Mouse (Mus musculus): ENCODE measurements around the gene Atad1. TPM values are rescaled to one million over a fixed set of nuclear protein-coding genes. Genes with fewer than 3 reads are reported as not detected.

Gene Atad1
- polyA plus RNA-seq, 1 experiment from 2014 or later: 78.0 TPM

DNA sequence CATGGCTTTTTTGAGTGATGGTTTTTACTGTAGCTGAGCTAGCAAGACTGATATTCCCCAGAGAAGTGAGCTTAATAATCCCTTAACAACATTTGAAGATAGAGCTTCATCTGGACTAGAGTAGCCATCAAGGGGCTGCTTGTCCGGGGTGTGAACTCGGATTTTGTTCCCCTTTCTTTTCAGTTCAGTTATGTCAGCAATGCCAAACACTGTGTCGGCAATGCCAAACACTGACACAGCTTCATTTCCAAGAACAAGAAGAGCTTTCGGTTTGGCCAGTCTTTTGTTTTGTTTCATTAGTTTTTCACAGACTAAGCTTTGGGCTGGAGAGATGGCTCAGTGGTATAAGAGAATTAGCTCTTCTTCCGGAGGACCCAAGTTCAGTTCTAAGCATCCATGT, 88.5 kb downstream of the Atad1 start:
- Histone ChIP-seq H3K4me1 (peaks cover 11% of the 10 kb centered on the region), H3K27me3 (ENCODE audit: low read depth, poor library complexity, severe bottlenecking) (0 out of 2 replicates have a peak, but pooled peaks cover 15% of the 10 kb centered on the region), H3K36me3 (no peaks in the 10 kb centered on the region), H3K9me3 (replicated peaks) (no peaks in the 10 kb centered on the region), H3K4me3 (no peak overlapping the region), H3K27ac (replicated peaks) (no peak overlapping the region)
- no peak for DNase-seq (ENCODE audit: low spot score)
- 90% methylated on average over 5 of the region's 5 CpGs for WGBS

DNA sequence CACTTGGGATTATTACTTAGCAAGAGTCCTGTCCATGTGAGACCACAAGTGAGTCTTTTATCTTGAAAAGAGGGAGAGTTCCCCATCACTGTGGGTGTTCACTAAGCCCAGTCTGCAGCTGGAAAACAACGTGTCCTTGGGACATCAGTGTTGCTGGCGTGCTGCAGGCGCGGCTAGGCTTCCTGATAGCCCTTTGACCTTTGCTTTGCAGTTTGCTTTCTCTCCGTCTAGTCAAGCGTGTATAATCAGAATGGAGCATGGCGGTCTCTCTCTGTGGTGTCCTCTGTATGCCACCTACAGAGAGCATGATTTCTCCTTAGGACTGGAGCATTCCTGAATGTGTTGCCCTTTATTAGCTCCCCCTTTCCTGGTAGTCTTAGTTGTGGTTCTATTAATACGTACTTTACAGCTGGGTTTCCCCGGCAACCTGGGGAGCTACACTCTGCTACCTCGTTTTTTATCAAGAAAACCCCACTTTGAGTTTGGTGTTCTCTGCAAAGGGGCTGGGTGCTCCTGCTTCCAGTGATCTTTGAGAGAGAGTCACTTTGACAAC, 91.5 kb downstream of the Atad1 start:
- Histone ChIP-seq H3K27ac (replicated peaks) (peak overlapping the region; percentile 50; the same call in 1 of the 2 replicates), H3K36me3 (no peaks in the 10 kb centered on the region), H3K4me3 (peak overlapping the region; percentile 20), H3K9me3 (replicated peaks) (peaks cover 5% of the 10 kb centered on the region; the same call in 1 of the 2 replicates), H3K4me1 (peaks cover 11% of the 10 kb centered on the region), H3K27me3 (ENCODE audit: low read depth, poor library complexity, severe bottlenecking) (0 out of 2 replicates have a peak, but pooled peaks cover 15% of the 10 kb centered on the region)
- 14% methylated on average over 10 of the region's 10 CpGs for WGBS
- DNase-seq (ENCODE audit: low spot score): peak; percentile 46

- WGBS: 93% methylated on average over 3 of the region's 3 CpGs
These were observed 93.2 kb downstream of the Atad1 start for GRCm38 (mm10) chr19:32646382-32646781.

DNA sequence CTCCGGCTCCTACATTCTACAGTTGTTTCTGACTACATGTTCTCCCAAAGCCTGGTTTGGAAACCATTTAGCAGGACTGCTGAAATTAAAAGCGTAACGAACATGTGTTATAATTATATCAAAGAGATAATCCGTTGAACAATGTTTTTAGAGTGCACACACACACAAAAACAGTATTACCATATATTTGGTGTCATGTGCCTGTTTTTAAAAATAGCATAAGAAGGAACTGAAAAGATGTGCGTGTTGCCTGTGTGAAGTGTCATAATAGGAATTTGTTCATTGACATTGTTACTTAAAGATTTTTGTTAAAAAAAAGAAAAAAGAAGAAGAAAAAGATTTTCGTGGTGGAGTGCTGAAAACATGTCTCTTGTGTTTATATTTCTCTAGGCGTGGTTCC, 93.6 kb downstream of the Atad1 start:
- Histone ChIP-seq H3K4me3 (no peak overlapping the region), H3K4me1 (peaks cover 20% of the 10 kb centered on the region), H3K27me3 (ENCODE audit: low read depth, poor library complexity, severe bottlenecking) (0 out of 2 replicates have a peak, but pooled peaks cover 15% of the 10 kb centered on the region), H3K27ac (replicated peaks) (no peak overlapping the region), H3K9me3 (replicated peaks) (peaks cover 5% of the 10 kb centered on the region; the same call in 1 of the 2 replicates), H3K36me3 (no peaks in the 10 kb centered on the region)
- WGBS: 91% methylated on average over 7 of the region's 7 CpGs
- no peak for DNase-seq (ENCODE audit: low spot score)

More at GRCm38 (mm10) chr19:32646382-32646781, 93.2 kb downstream of the Atad1 start:
- Histone ChIP-seq H3K36me3 (no peaks in the 10 kb centered on the region), H3K4me3 (no peak overlapping the region), H3K4me1 (peaks cover 20% of the 10 kb centered on the region), H3K9me3 (replicated peaks) (peaks cover 5% of the 10 kb centered on the region; the same call in 1 of the 2 replicates), H3K27ac (replicated peaks) (no peak overlapping the region), H3K27me3 (ENCODE audit: low read depth, poor library complexity, severe bottlenecking) (0 out of 2 replicates have a peak, but pooled peaks cover 15% of the 10 kb centered on the region)
- no peak for DNase-seq (ENCODE audit: low spot score)

GRCm38 (mm10) chr19:32643642-32644041, 95.9 kb downstream of the Atad1 start:
- no peaks in the 10 kb centered on the region for H3K36me3 ChIP-seq
- peaks cover 5% of the 10 kb centered on the region; the same call in 1 of the 2 replicates for H3K9me3 ChIP-seq (replicated peaks)
- H3K4me1 ChIP-seq: peaks cover 20% of the 10 kb centered on the region
- no peak overlapping the region for H3K27ac ChIP-seq (replicated peaks)
- no peak for DNase-seq (ENCODE audit: low spot score)
- whole genome bisulfite sequencing: 91% methylated on average over 3 of the region's 3 CpGs
- H3K4me3 ChIP-seq: no peak overlapping the region
- H3K27me3 ChIP-seq (ENCODE audit: low read depth, poor library complexity, severe bottlenecking): no peaks in the 10 kb centered on the region

GRCm38 (mm10) chr19:32641995-32642394, 97.6 kb downstream of the Atad1 start:
- no peak overlapping the region for H3K4me3 ChIP-seq
- DNase-seq (ENCODE audit: low spot score): no peak
- 46% methylated on average over 8 of the region's 8 CpGs for WGBS
- H3K36me3 ChIP-seq: no peaks in the 10 kb centered on the region
- no peaks in the 10 kb centered on the region for H3K27me3 ChIP-seq (ENCODE audit: low read depth, poor library complexity, severe bottlenecking)
- H3K9me3 ChIP-seq (replicated peaks): peaks cover 5% of the 10 kb centered on the region; the same call in 1 of the 2 replicates
- H3K4me1 ChIP-seq: peaks cover 27% of the 10 kb centered on the region
- H3K27ac ChIP-seq (replicated peaks): no peak overlapping the region

GRCm38 (mm10) chr19:32641535-32641934, 98.1 kb downstream of the Atad1 start:
- DNase-seq (ENCODE audit: low spot score): no peak
- no peaks in the 10 kb centered on the region for H3K27me3 ChIP-seq (ENCODE audit: low read depth, poor library complexity, severe bottlenecking)
- H3K4me1 ChIP-seq: peaks cover 27% of the 10 kb centered on the region
- no peak overlapping the region for H3K4me3 ChIP-seq
- peaks cover 5% of the 10 kb centered on the region; the same call in 1 of the 2 replicates for H3K9me3 ChIP-seq (replicated peaks)
- H3K36me3 ChIP-seq: no peaks in the 10 kb centered on the region
- no peak overlapping the region for H3K27ac ChIP-seq (replicated peaks)
- 88% methylated on average over 7 of the region's 7 CpGs for WGBS

DNA sequence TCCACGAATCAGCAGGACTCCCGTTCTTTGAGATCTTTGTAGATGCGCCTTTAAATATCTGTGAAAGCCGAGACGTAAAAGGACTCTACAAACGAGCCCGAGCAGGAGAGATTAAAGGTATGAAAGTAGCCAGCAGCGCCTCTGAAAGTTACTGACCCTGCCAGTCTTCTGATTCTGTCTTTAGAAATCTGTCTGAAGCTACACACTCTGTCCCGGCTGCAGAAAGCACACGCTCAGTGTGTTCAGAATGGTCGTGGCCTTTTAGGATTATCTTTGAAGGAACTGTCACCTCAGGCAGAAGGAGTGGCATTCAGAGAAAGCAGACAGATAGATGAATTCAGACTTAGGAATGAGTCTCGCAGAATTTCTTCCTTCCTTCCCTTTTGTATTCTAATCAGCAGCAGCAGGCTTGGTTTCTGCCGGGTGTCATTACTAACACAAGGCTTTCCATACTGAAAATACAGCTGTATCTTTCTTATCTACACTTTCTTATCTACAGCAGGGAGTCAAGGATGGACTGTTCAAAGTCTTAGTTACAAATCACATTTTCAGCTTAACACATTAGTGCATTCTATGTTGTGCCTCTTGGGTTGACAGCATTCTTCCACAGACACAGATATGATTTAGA, 101.2 kb downstream of the Atad1 start:
- no peak overlapping the region for H3K27ac ChIP-seq (replicated peaks)
- no peak for DNase-seq (ENCODE audit: low spot score)
- no peaks in the 10 kb centered on the region for H3K27me3 ChIP-seq (ENCODE audit: low read depth, poor library complexity, severe bottlenecking)
- H3K9me3 ChIP-seq (replicated peaks): peaks cover 1% of the 10 kb centered on the region; the same call in 1 of the 2 replicates
- H3K4me3 ChIP-seq: no peak overlapping the region
- no peaks in the 10 kb centered on the region for H3K36me3 ChIP-seq
- WGBS: 47% methylated on average over 13 of the region's 13 CpGs
- H3K4me1 ChIP-seq: peaks cover 32% of the 10 kb centered on the region

DNA sequence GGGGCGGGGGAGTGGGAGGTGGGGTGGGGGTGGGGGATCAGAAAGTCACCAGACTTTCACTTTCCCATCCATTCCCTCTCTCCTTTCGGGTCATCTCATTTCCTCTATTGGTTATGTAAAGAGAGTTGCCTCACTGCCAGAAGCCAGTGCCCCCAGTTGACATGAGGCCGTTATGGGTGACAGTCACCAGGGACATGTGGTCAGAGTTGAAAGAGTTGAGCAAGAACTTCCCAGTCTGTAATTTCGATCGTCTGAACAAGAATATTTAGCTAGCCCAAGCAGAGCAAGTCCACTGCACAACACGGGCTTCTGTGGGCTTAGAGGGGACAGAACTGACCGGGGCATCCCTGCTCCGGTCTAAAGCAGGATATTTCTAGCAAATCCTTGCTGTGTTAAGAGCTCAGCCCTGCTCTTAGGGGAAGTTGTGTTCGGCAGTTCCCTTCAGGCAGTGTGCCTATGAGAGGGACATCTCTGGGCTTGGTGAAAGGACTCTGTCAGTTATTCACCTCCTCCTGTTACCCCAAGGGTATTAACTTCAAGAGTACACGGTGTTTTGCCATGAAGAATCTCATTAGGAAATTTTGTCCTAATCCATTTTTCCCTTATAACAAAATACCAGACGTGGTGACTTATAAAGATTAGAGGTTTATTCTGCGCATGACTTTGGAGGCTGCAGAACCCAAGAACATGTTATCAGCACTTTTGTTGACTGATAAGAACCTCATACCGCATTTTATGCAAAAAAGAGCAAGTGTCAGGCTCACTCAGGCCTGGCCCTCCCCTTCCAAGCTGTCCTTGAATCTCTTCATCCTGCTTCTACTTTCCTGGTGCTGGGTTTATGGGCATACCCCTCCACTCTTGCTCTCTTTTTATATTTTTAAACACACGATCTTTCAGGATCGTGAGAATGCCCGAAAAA, 102.0 kb downstream of the Atad1 start:
- H3K4me3 ChIP-seq: no peak overlapping the region
- H3K27me3 ChIP-seq (ENCODE audit: low read depth, poor library complexity, severe bottlenecking): no peaks in the 10 kb centered on the region
- DNase-seq (ENCODE audit: low spot score): no peak
- WGBS: 72% methylated on average over 16 of the region's 16 CpGs
- H3K27ac ChIP-seq (replicated peaks): no peak overlapping the region
- H3K36me3 ChIP-seq: no peaks in the 10 kb centered on the region
- no peaks in the 10 kb centered on the region for H3K9me3 ChIP-seq (replicated peaks)
- H3K4me1 ChIP-seq: peaks cover 32% of the 10 kb centered on the region

GRCm38 (mm10) chr19:32634916-32635315, 104.7 kb downstream of the Atad1 start:
- WGBS: 64% methylated on average over 8 of the region's 8 CpGs
- no peak for DNase-seq (ENCODE audit: low spot score)
- Histone ChIP-seq H3K4me1 (peaks cover 24% of the 10 kb centered on the region), H3K4me3 (no peak overlapping the region), H3K27ac (replicated peaks) (no peak overlapping the region), H3K36me3 (no peaks in the 10 kb centered on the region), H3K27me3 (ENCODE audit: low read depth, poor library complexity, severe bottlenecking) (no peaks in the 10 kb centered on the region), H3K9me3 (replicated peaks) (no peaks in the 10 kb centered on the region)

DNA sequence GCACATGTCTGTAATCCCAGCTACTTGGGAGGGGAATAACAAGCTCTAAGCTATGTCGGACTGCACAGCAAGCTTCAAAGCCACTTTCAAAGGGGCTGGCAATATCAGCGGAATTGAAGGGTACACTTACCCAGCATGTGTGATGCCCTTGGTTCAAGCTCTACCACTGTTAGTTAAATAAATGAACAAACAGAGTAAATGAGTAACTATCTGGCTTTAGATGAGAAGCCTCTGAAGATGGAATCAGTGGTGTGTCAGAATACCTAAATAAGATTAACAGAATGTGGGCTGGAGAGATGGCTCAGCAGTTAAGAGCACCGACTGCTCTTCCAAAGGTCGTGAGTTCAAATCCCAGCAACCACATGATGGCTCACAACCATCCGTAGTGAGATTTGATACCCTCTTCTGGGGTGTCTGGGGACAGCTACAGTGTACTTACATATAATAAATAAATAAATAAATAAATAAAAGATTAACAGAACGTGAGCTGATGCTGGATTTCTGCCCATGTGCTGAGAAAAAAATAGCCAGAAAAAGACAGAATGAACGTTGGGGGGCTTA, 110.9 kb downstream of the Atad1 start:
- WGBS: 80% methylated on average over 7 of the region's 7 CpGs
- no peaks in the 10 kb centered on the region for H3K9me3 ChIP-seq (replicated peaks)

DNA sequence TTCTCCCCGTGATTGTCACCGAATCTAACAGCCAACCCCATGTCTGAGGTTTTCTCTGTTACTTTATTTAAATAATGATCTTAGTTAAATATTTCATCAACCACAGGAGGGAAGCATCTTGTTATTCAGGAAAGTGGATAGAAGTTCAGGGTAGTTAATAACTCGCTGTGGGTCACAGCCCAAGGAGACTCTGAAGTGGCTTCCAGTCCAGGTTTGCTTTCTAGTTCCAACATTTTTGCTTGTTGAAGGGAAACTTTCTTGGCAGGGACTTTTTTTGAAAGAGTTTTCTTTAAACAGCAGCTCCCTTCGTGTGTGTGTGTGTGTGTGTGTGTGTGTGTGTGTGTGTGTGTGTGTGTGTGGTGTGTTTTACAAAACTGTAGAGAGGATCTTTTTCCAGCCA, 112.0 kb downstream of the Atad1 start:
- no peaks in the 10 kb centered on the region for H3K27me3 ChIP-seq (ENCODE audit: low read depth, poor library complexity, severe bottlenecking)
- 87% methylated on average over 4 of the region's 4 CpGs for WGBS
- no peaks in the 10 kb centered on the region for H3K9me3 ChIP-seq (replicated peaks)
- no peak for DNase-seq (ENCODE audit: low spot score)
- 0 out of 2 replicates have a peak, but pooled peaks cover 4% of the 10 kb centered on the region for H3K4me1 ChIP-seq
- H3K4me3 ChIP-seq: no peak overlapping the region
- no peaks in the 10 kb centered on the region for H3K36me3 ChIP-seq
- no peak overlapping the region for H3K27ac ChIP-seq (replicated peaks)

More for the DNA sequence above, 110.9 kb downstream of the Atad1 start:
- no peaks in the 10 kb centered on the region for H3K27me3 ChIP-seq (ENCODE audit: low read depth, poor library complexity, severe bottlenecking)
- H3K4me3 ChIP-seq: no peak overlapping the region
- 0 out of 2 replicates have a peak, but pooled peaks cover 4% of the 10 kb centered on the region for H3K4me1 ChIP-seq
- H3K36me3 ChIP-seq: no peaks in the 10 kb centered on the region
- no peak overlapping the region for H3K27ac ChIP-seq (replicated peaks)
- DNase-seq (ENCODE audit: low spot score): no peak

Data from midbrain, embryonic 10.5 days (tissue).